Mouse (Mus musculus) CH12F3 (cell line): ENCODE measurements around the gene Cbln1.

Experiments
- in situ Hi-C: fragments of 300-500 bp; cut with MboI; formaldehyde crosslinking; loops from 2 replicates; pipeline ENCODE4 v1.14.3; 2020; ENCODE audit warnings: low sequenced_read_pairs

The Cbln1 gene

DNA sequence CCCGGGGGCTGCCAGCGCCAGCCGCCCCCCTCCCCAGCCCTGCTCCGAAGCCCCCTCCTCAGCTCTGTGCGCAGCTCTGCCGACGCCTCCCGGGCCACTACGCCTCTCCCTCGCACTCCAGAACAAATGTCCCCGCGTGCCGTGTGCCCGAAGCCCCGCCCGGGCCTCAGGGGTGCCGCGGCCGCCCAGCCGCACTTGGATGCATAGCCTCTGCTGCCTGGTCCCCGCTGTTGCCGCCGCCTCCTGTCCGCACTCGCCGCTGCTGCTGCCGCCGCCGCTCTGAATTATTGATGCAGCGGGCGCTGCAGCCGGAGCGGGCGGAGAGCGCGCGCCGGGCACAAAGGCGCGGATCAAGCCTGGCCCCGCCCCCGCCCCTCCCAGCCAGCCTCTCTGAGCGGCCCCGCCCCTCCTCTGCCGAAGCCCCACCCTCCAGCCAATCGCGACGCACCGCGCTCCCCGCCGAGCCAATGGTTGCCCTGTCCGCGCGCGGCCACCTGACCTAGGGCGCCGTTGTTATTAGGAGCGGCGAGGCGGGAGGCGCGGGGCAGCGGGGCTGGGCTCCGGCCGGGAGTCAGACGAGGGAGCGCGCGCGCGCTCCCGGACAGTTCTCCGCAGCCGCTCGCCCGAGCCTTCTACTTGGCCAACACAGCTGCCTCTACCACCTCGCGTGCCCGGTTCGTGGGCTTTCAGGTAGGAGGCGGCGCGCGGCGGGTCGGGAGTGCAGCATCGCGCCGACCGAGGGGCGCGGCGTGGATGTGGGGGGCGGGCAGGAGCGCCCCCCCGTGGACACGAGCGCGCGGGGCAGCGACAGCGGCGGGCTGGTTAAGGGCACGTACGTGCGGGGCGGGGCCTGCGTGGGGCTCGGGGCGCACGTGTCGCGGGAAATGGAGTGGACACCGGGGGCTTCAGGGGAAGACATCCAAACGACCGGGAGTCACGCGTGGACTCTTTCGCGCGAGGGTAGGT lies at the start of gene Cbln1:
TSS of gene Cbln1 (minus strand) at position 339 of the 966 bp plus-strand sequence.
- in situ Hi-C loops: no loop called here

- in situ Hi-C loops: no loop called here
These were observed 44.7 kb upstream of the Cbln1 start for GRCm38 (mm10) chr8:87517132-87517531.

DNA sequence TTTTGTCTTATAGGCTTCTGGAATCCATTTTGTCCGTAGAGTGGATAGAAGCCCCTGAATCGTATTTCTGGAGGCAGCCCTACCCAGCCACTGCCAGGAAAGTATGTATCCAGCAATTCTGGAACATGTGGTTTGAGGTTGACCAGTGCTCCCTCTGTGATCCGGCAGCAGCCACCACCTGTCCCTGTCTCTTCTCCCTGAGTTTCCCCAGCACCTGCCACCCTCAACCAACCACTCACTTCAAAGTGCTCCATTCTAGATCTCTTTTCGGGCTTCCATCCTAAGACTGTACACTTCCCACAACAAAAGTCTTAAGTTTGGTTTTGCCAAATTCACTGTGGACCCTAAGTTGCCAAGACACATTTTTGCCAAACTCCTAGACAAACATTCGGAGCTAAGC lies 41.4 kb upstream of the Cbln1 start:
- in situ Hi-C loops: no loop called here

GRCm38 (mm10) chr8:87513350-87513749 lies 40.9 kb upstream of the Cbln1 start:
- in situ Hi-C loops: no loop called here

DNA sequence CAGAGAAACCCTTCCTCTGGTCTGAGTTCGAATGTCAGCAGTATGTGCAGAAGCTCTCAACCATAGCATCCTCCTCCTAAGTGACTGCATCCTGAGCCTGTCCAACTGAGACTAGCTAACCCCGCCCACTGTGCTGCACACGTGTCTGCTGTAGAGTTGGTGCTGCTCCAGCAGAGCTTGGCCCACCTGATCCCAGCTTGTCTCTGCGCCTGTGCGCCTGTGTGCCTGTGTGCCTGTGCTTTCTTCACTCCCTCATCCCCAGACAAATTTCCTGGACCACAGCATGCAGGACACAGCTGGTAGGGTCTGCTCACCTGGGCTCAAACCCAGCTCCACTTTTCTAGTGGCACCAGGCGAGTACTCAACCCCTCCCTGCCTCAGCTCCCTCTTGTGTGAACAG lies 40.2 kb upstream of the Cbln1 start:
- in situ Hi-C loops: no loop called here

DNA sequence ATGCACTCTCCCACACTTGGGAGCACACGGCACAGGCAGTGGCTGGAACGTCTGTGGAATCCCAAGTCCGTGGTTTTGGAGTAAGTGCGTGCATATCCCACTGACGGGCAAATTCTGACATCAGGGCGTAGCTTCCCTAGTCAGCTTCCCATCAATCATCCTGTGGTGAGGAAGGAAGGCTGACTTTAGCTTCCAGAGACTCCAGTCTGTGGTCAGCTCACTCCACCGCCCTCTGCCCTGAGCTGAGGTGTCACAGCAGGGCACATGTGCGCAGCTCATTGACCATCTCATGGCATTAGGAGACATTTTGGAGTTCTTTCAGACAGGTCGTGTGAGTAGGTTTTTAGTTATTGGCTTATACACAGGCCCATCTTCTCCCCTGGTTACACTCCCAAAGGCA lies 34.6 kb upstream of the Cbln1 start:
- in situ Hi-C loops: no loop called here

DNA sequence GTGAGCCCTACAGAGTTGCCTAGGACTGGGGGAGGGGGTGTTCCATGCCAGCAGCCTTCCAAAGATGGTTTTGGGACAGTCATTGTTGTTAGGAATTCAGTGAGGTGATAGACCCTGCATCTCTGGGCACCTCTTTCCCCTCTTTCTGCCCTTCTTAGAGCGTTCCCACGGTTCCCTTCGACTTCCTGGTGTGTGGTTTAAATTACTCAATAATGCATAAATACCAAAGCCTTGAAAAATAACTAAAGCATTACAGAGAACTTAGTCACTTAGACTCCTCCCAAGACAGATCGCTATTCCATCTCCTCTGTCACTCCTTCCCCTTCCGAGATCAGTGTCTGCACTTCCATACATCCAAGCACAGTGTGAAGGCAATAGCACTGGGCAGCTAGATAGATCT lies 32.0 kb upstream of the Cbln1 start:
- in situ Hi-C loops: no loop called here

DNA sequence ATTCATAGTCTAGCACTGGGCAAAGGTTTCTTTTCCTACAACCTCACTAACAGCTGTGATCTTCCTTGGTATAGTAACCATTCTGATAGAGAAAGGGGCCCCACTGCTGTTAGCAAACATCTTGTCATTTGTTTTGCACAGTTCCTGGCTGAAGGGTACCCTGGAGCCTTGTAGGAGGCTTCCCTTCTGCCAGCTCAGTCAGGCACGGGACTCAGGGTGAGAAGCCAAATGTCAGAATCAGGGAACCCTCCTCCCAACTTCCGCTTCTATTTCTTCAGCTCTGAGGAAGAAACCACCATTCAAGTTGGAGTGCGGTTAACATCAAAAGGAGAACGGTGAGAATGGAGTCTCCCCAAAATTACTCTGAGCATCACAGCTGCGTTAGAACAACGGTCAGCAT lies 30.3 kb upstream of the Cbln1 start:
- in situ Hi-C loops: no loop called here

GRCm38 (mm10) chr8:87497641-87498040 lies 25.2 kb upstream of the Cbln1 start:
- in situ Hi-C loops: no loop called here

DNA sequence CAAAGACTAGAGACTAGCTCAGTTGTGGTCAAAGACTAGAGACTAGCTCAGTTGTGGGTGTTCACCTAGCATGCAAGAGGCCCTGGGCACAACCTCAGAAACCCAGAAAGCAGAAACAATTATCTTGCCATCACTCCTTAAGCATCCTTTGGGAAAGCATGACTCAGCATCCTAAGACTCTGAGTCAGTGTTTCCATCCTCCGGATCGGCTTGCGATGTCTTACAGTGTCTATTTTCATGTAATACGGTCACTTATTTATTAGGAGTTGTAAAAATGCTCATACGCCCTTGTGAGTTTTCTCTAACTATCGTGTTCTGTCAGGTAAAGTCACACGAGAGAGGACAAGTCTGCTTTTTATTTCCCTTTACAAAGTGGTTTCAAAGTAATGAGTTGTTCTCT lies 24.1 kb upstream of the Cbln1 start:
- in situ Hi-C loops: no loop called here

- in situ Hi-C loops: no loop called here
These were observed 22.5 kb upstream of the Cbln1 start for GRCm38 (mm10) chr8:87494862-87495261.

GRCm38 (mm10) chr8:87489841-87490415 lies 17.5 kb upstream of the Cbln1 start:
- in situ Hi-C loops: no loop called here

DNA sequence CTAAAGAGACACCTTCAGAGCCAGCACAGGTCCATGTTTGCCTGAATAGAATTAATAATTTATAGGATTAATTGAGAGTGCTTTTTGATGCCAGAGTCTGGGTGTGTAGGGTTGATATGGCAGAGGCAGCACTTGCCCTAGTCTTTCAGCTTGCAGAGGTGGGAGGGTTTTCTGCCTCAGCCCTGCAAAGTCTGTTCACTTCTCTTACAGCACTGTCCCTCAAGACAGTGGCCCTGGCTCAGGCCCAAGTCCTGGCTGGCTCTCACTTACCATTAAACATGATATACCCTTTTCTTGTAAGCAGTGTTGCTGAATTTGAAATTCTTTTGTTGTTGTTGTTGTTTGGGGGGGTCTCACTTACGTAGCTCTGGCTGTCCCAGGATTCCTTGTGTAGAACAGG lies 9.0 kb upstream of the Cbln1 start:
- in situ Hi-C loops: no loop called here

DNA sequence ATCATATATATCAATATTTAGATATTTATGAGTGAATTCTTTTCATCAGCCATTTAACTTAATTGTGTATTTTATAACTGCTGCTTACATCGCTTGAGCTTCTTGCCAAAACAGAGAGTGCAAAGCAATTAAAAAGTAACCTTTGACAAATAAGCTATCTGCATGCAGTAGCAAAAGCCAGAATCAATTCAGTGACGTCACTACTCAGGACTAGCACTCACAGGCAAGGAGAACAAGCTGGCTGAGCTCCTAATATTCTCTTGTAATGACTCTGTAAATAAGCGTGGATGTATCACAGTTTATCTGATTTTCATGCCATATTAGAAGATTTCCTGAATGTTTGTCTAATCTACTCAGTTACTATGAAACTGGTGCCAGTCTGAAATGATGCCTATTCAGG lies 5.8 kb upstream of the Cbln1 start:
- in situ Hi-C loops: no loop called here

- in situ Hi-C loops: no loop called here
These were observed 4.8 kb upstream of the Cbln1 start for GRCm38 (mm10) chr8:87477102-87477645.

DNA sequence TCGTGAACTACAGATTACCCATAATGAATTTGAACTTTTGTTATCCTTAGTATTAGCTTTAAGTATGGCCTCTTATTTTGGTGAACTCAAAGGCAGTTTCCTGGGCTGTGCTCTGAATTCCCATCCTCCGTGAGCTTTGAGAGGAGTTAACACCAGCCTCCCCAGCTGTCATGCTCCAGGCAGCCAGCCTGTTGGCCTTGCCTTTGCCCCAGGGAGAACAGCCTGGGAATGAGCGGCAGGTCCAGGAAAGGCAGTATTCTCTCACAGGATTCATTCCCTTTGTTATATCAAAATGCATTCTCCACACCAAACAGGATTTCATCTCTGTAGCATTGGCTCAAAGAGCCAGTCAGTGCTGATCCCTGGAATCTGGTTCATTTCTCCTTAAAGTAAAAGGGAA lies 3.1 kb upstream of the Cbln1 start:
- in situ Hi-C loops: no loop called here

DNA sequence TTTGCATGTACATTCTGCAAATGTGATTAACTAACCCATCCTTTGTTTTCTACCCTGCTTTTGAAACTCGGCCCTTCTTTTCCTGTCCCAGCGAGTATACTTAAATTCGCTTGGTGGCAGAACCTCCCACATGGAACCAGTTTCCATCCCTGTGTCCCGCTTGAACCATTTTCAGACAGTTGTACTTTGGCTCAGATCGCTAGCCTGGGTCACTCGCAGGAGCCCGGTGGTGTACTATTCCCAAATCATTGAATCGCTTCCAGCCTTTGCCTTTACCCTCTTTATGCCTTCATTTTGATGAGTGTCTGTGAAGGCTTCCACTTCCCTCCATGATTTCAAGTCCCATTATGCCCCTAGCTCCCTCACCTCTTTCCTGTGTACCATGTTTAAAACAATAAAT lies 2.0 kb upstream of the Cbln1 start:
- in situ Hi-C loops: no loop called here

DNA sequence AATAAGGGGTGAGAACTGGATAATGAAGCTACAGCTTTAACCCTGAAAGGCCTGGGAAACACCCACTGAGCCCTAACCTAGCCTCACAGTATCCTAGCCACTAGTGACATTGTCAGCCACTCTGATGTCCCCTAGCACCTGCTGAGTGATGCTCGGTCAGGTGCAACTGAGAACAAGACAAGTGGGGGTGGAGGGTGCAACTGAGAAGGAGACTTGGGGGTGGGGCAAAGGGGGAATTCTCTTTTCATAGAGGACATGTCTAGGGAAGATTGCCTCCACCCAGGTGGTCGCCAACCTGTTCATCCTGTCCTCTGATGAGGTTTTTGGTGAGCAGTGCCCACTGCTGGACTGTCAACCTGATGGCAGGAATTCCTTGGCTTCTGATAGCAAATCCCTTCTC lies 1.5 kb upstream of the Cbln1 start:
- in situ Hi-C loops: no loop called here

DNA sequence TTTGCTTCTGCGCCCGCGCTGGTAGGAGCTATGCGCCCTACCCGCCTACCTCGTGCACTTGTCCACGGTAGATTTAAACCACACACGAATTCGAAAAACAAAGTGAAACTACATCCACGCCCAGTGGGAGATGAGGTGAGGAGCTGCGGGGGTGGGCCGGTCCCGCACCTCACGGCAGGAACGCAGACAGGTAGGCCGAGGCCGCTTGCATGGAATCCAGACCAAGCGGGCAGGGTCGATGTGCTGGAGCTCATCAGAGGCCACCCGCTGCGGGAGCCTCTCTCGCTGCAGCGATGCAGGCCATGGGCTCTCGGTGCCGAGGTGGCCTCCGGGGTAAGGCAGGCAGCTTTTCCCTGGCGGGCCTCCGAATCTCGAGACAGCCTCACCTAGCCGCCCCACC lies 905 bp upstream of the Cbln1 start:
- in situ Hi-C loops: no loop called here

GRCm38 (mm10) chr8:87471603-87472270 lies 672 bp downstream of the Cbln1 start:
- in situ Hi-C loops: no loop called here

DNA sequence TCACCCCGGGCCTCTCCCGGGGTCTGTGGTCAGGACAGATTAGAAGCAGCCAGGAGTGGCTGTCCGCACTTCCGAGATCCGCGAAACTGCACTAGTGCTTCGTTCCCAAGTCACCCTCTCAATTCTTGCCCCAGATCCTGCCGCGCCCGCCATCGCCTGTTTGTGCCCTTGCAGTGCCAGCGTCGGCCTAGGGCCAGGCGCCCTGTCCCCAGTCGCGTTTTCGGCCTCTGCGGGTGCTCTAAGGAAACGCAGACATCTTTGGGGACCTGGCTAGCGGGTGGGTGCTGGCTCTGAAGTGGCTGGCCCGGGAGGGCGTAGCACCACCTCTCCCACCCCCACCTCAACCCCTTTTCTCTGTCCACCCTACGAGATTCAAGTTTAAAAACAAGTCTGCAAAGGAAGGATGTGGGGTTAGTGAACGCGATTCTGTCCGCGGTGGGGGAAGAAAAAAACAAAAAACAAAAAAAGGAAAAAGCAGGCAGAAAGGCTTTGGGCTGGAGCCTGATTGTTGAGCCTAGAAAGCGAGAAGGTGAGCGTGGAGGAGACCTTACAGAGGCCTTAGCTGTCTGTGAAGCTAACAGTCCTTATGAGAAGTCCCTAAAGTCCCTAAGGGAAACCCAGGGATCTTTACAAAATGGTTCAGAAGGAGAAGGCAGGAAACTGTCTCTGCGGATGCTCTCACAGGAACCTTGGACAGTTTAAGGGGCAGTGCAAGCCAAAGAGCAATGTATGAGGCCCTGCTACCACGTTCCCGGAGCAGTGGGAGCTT lies 1.4 kb downstream of the Cbln1 start:
- in situ Hi-C loops: no loop called here
